Mouse (Mus musculus) C2C12 (cell line): Measurements from ENCODE around the gene Clint1.

Source experiments
- CEBPB ChIP-seq: IDR thresholded peaks from one replicate; pipeline ENCODE4 v1.6.1; 2011; ENCODE audit warnings: low read depth, mild to moderate bottlenecking, control low read depth, moderate library complexity
- CTCF ChIP-seq: IDR thresholded peaks from one replicate; pipeline ENCODE4 v1.5.1; 2011; ENCODE audit not compliant: control insufficient read depth, insufficient read depth, insufficient read length
- MAX ChIP-seq: IDR thresholded peaks from one replicate; pipeline ENCODE4 v1.6.1; 2011; ENCODE audit warnings: mild to moderate bottlenecking, control low read depth
- MYOD1 ChIP-seq: IDR thresholded peaks from one replicate; pipeline ENCODE4 v1.6.1; 2011; ENCODE audit warnings: low read depth; ENCODE audit not compliant: control insufficient read depth, insufficient read length
- MYOG ChIP-seq: IDR thresholded peaks from one replicate; pipeline ENCODE4 v1.6.1; 2011; ENCODE audit not compliant: control insufficient read depth, insufficient read length; ENCODE audit errors: extremely low read depth
- USF1 ChIP-seq: IDR thresholded peaks from one replicate; pipeline ENCODE4 v1.6.1; 2011; ENCODE audit warnings: low read depth, mild to moderate bottlenecking, control low read depth, moderate library complexity

- no peak for TF ChIP-seq CTCF
- TF ChIP-seq MYOD1: no peak
- TF ChIP-seq USF1: no peak
- no peak for TF ChIP-seq CEBPB
- no peak for TF ChIP-seq MAX
- TF ChIP-seq MYOG: no peak
Measured at GRCm38 (mm10) chr11:45873666-45874065, 21.8 kb downstream of the Clint1 start.
